Mouse (Mus musculus) gastrocnemius, adult 2 months (tissue): ENCODE data around the gene Gpx5. TPM values are rescaled to one million over a fixed set of nuclear protein-coding genes. Genes with fewer than 3 reads are reported as not detected.

Experiments used
- DNase-seq: peaks from one replicate; pipeline ENCODE4 v3.0.0; 2022
- H3K27ac ChIP-seq: fragments of 200-600 bp; 2 replicates; pipeline ENCODE4 v1.8.1; 2022; ENCODE audit warnings: mild to moderate bottlenecking
- H3K4me3 ChIP-seq: fragments of 200-600 bp; 2 replicates; pipeline ENCODE4 v1.8.1; 2022; ENCODE audit warnings: mild to moderate bottlenecking, moderate library complexity
- CTCF ChIP-seq: fragments of 200-600 bp; IDR thresholded peaks from 2 replicates; pipeline ENCODE4 v1.8.1; 2022; ENCODE audit warnings: antibody characterized with exemption, mild to moderate bottlenecking, moderate library complexity
- intact Hi-C: fragments of 180-260 bp; cut with DNase I; formaldehyde crosslinking; loops from one replicate; pipeline ENCODE4 v1.15.1; 2025
- long read RNA-seq, 2 experiments: library from polyadenylated mRNA; stranded (forward); transcript quantifications; one replicate each; pipeline ENCODE4 v2.0.0; 2021
- total RNA-seq, 2 experiments: library from RNA; stranded (reverse); gene quantifications; 2 replicates each; pipeline ENCODE4 v1.2.3; 2021

The Gpx5 gene
- total RNA-seq = not detected
- long read RNA-seq, experiment 1 = 0 reads
- long read RNA-seq, experiment 2 = 0 reads

DNA sequence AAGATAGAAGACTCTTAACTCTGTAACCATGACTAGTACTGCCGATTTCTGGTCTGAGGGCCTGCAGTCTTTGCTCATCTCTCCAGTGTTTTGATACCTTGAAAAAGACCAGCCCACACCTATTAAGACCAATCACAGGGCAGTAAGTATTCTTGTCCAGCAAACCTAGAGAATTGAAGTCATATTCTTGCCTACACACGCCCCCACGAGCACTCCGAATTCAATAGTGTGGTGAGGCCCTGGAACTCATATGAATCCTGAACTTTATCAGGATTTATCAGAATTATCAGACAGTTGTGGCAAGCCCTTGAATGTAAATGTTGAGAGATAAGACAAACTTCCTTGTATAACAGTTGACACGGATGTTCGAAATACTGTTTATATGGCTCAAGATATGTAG lies at the start of gene Gpx5:
Gpx5 (minus strand) TSS at position 101 of the 400 bp plus-strand sequence.
- no peak for TF ChIP-seq CTCF
- H3K4me3 ChIP-seq = no peak within 1 kb of the TSS
- no peak within 1 kb of the TSS for H3K27ac ChIP-seq
- DNase-seq = no peak
- intact Hi-C loops = no loop called here

DNA sequence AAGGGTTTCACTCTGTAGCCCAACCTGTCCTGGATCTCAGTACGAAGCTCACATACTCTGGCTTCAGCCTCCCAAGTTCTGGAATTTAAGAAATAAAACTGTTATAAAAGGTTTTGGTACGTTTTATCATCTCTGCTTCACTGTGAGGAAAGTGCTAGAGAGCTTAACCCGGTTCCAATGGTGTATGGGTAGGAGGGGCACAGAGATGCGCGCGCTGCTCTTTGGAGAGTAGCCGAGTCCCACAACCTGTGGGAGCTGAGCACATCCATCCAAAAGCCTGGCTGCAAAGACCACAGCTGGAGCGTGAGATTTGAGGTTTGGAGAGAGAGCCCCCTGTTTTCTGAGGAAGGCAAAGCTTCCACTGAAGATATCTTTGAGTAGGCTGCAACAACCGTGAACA lies 34.9 kb upstream of the Gpx5 start:
- intact Hi-C loops = loop anchor here (5.0 to 10.0 kb wide), 2 partner anchors 50 to 93 kb away; no protein-coding TSS in a partner anchor
- peak; percentile 16 for DNase-seq
- no peak for TF ChIP-seq CTCF
- peak overlapping the region; percentile 79 for H3K4me3 ChIP-seq
- H3K27ac ChIP-seq = no peak overlapping the region

DNA sequence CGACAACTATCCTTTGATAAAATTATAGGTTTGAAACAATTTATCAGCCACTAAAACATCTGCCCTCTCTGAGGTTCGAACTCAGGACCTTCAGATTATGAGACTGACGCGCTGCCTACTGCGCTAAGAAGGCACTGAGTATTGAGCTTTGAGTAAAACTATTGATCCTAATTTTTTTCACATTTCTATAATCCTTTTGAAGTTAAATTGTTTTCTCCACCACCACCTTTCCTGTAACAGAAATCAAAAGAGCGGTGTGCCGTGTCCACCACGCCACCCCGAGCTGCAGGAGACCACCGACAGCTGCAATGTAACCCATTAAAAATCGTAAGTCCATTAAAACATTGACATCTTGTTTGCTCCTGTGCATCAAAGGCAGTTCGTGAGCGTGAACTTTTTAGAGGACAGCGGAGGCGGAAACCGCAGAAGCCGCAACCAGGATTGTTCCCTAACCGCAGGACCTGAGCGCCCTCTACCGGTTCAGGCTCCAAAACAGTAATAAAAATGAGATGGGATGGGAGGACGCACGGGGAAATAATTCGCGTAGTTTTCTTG lies 34.2 kb upstream of the Gpx5 start:
- Histone ChIP-seq H3K27ac (peak overlapping the region; percentile 57; the same call in 1 of the 2 replicates), H3K4me3 (peak overlapping the region; percentile 79)
- peak; percentile 80 for TF ChIP-seq CTCF
- intact Hi-C loops = loop anchor here (5.0 to 10.0 kb wide), 2 partner anchors 49 to 92 kb away; no protein-coding TSS in a partner anchor
- DNase-seq = peak; percentile 80

DNA sequence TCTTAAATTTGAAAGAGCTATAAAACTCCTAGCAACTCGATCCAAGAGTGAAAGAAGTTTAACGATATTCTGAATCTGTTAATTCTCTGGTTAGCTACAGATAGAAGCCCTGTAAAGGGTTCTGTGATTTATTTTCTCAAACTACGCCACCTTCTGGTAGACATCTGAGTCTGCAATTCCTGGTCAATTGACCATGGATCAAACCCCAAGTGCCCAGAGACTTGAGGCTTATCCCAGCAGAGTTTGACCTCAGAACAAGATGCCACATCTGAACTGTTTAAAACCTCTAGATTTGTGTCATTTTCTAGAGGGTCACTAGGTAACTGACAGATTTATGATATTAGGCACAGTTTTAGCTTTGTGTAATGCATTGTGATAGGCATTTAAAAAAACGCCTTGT lies 33.7 kb upstream of the Gpx5 start:
- intact Hi-C loops = loop anchor here (5.0 to 10.0 kb wide), 2 partner anchors 49 to 91 kb away; no protein-coding TSS in a partner anchor
- DNase-seq = no peak
- H3K27ac ChIP-seq = no peak overlapping the region
- TF ChIP-seq CTCF = peak; percentile 58
- H3K4me3 ChIP-seq = peak overlapping the region; percentile 79

GRCm38 (mm10) chr13:21323405-21323804 lies 30.9 kb upstream of the Gpx5 start:
- intact Hi-C loops = loop anchor here (10.0 kb wide), 1 partner anchor 89 kb away; no protein-coding TSS in a partner anchor
- DNase-seq = no peak
- Histone ChIP-seq H3K4me3 (no peak overlapping the region), H3K27ac (no peak overlapping the region)
- no peak for TF ChIP-seq CTCF

GRCm38 (mm10) chr13:21322509-21323375 lies 30.2 kb upstream of the Gpx5 start:
- TF ChIP-seq CTCF = no peak
- intact Hi-C loops = loop anchor here (10.0 kb wide), 1 partner anchor 88 kb away; no protein-coding TSS in a partner anchor
- Histone ChIP-seq H3K4me3 (peak overlapping the region; percentile 40), H3K27ac (no peak overlapping the region)
- DNase-seq = no peak

- TF ChIP-seq CTCF = no peak
- no peak overlapping the region for H3K27ac ChIP-seq
- peak overlapping the region; percentile 40 for H3K4me3 ChIP-seq
- DNase-seq = no peak
- intact Hi-C loops = loop anchor here (10.0 kb wide), 1 partner anchor 87 kb away; no protein-coding TSS in a partner anchor
These were observed 29.5 kb upstream of the Gpx5 start for GRCm38 (mm10) chr13:21321890-21322494.

GRCm38 (mm10) chr13:21320262-21320661 lies 27.7 kb upstream of the Gpx5 start:
- Histone ChIP-seq H3K4me3 (no peak overlapping the region), H3K27ac (no peak overlapping the region)
- TF ChIP-seq CTCF = no peak
- DNase-seq = no peak
- intact Hi-C loops = loop anchor here (10.0 kb wide), 1 partner anchor 85 kb away; no protein-coding TSS in a partner anchor

GRCm38 (mm10) chr13:21313903-21314302 lies 21.4 kb upstream of the Gpx5 start:
- no peak for TF ChIP-seq CTCF
- no peak for DNase-seq
- Histone ChIP-seq H3K4me3 (no peak overlapping the region), H3K27ac (no peak overlapping the region)
- intact Hi-C loops = no loop called here

- no peak for DNase-seq
- H3K27ac ChIP-seq = no peak overlapping the region
- intact Hi-C loops = no loop called here
- no peak overlapping the region for H3K4me3 ChIP-seq
- no peak for TF ChIP-seq CTCF
These were observed 20.3 kb upstream of the Gpx5 start for GRCm38 (mm10) chr13:21312854-21313253.

GRCm38 (mm10) chr13:21311926-21312325 lies 19.4 kb upstream of the Gpx5 start, which contains the start of gene Gpx6:
Gene Gpx6 (plus strand): TSS chr13:21312125.
- TF ChIP-seq CTCF = no peak
- DNase-seq = no peak
- Histone ChIP-seq H3K4me3 (no peak within 1 kb of the TSS), H3K27ac (no peak within 1 kb of the TSS)
- intact Hi-C loops = no loop called here

DNA sequence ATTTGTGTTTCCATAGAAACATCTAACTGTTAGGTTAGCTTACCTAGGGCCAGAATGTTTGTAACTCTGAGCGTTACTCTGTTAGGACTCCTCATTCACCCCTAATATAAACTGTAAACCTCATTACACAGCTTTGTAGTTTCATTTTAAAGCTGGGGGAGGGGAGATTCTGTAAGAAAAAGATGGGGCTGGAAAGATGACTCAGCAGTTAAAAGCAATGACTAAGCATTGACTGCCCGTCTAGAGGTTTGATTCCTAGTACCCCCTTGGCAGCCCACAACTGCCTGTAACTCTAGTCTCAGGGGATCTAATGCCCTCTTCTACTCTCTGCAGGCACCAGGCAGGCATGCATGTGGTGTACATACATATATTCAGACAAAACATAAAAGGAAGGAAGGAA lies 17.3 kb upstream of the Gpx5 start:
- intact Hi-C loops = no loop called here
- Histone ChIP-seq H3K4me3 (no peak overlapping the region), H3K27ac (no peak overlapping the region)
- no peak for DNase-seq
- TF ChIP-seq CTCF = no peak
